Mouse (Mus musculus): ENCODE data around the gene Mrpl51. TPM values are rescaled to one million over a fixed set of nuclear protein-coding genes. Genes with fewer than 3 reads are reported as not detected.

The Mrpl51 gene
- polyA plus RNA-seq, 1 experiment from 2014 or later, result 210 TPM

Small RNA genes within 50 kb of the gene (microRNA-seq; reads per million reads assigned to microRNA genes)
- gene Mir3098 (1.4 reads per million), gene Mir8113 (not detected)

Other genes with a start within 250 kb of the Mrpl51 start
- gene Cops7a, start 226.3 kb upstream of the Mrpl51 start, polyA plus RNA-seq (2016; fragmentation: Nextera tagmentation; extraction: Ambion mirVana), result 114 and 124 TPM in 2 replicates
- gene Pianp, start 195.1 kb upstream of the Mrpl51 start, polyA plus RNA-seq (2016; fragmentation: Nextera tagmentation; extraction: Ambion mirVana), result 5.0 and 5.8 TPM in 2 replicates
- 18.5 and 24.7 TPM in 2 replicates for gene Zfp384, start 182.7 kb upstream of the Mrpl51 start, polyA plus RNA-seq (2016; fragmentation: Nextera tagmentation; extraction: Ambion mirVana)
- gene Ing4, start 152.0 kb upstream of the Mrpl51 start, polyA plus RNA-seq (2016; fragmentation: Nextera tagmentation; extraction: Ambion mirVana), result 170 and 177 TPM in 2 replicates
- gene Acrbp, start 142.1 kb upstream of the Mrpl51 start, polyA plus RNA-seq (2016; fragmentation: Nextera tagmentation; extraction: Ambion mirVana), result 17.6 and 18.3 TPM in 2 replicates
- gene Lpar5, start 123.9 kb upstream of the Mrpl51 start, polyA plus RNA-seq (2016; fragmentation: Nextera tagmentation; extraction: Ambion mirVana), result 0.18 and 0.20 TPM in 2 replicates
- gene Chd4, start 95.8 kb upstream of the Mrpl51 start, polyA plus RNA-seq (2016; fragmentation: Nextera tagmentation; extraction: Ambion mirVana), result 106 and 109 TPM in 2 replicates
- gene Nop2, start 59.9 kb upstream of the Mrpl51 start, polyA plus RNA-seq (2016; fragmentation: Nextera tagmentation; extraction: Ambion mirVana), result 65.8 and 72.6 TPM in 2 replicates
- 24.6 and 27.1 TPM in 2 replicates for gene Iffo1, start 46.6 kb upstream of the Mrpl51 start, polyA plus RNA-seq (2016; fragmentation: Nextera tagmentation; extraction: Ambion mirVana)
- gene Gapdh, start 25.3 kb upstream of the Mrpl51 start, polyA plus RNA-seq (2016; fragmentation: Nextera tagmentation; extraction: Ambion mirVana), result 2,206 and 2,264 TPM in 2 replicates
- gene Ncapd2, start 100 bp upstream of the Mrpl51 start, polyA plus RNA-seq (2016; fragmentation: Nextera tagmentation; extraction: Ambion mirVana), result 224 and 227 TPM in 2 replicates
- 6.3 and 7.4 TPM in 2 replicates for gene Vamp1, start 23.8 kb downstream of the Mrpl51 start, polyA plus RNA-seq (2016; fragmentation: Nextera tagmentation; extraction: Ambion mirVana)
- gene Tapbpl, start 40.1 kb downstream of the Mrpl51 start, polyA plus RNA-seq (2016; fragmentation: Nextera tagmentation; extraction: Ambion mirVana), result 2.0 and 2.8 TPM in 2 replicates
- gene Cd27, start 45.2 kb downstream of the Mrpl51 start, polyA plus RNA-seq (2016; fragmentation: Nextera tagmentation; extraction: Ambion mirVana), result 2.8 and 3.0 TPM in 2 replicates
- gene Tuba3a, start 94.2 kb downstream of the Mrpl51 start, polyA plus RNA-seq (2016; fragmentation: Nextera tagmentation; extraction: Ambion mirVana), result 0.56 and 0.60 TPM in 2 replicates
- gene Ltbr, start 122.1 kb downstream of the Mrpl51 start, polyA plus RNA-seq (2016; fragmentation: Nextera tagmentation; extraction: Ambion mirVana), result 37.3 and 38.6 TPM in 2 replicates
- gene Scnn1a, start 128.9 kb downstream of the Mrpl51 start, polyA plus RNA-seq (2016; fragmentation: Nextera tagmentation; extraction: Ambion mirVana), result 1.0 and 1.3 TPM in 2 replicates
- 50.2 and 50.3 TPM in 2 replicates for gene Tnfrsf1a, start 157.6 kb downstream of the Mrpl51 start, polyA plus RNA-seq (2016; fragmentation: Nextera tagmentation; extraction: Ambion mirVana)
- 0.41 and 0.46 TPM in 2 replicates for gene Plekhg6, start 189.0 kb downstream of the Mrpl51 start, polyA plus RNA-seq (2016; fragmentation: Nextera tagmentation; extraction: Ambion mirVana)